Comparison of ENCODE assay signal across 24 mouse cellular contexts in the genomic region with DNA sequence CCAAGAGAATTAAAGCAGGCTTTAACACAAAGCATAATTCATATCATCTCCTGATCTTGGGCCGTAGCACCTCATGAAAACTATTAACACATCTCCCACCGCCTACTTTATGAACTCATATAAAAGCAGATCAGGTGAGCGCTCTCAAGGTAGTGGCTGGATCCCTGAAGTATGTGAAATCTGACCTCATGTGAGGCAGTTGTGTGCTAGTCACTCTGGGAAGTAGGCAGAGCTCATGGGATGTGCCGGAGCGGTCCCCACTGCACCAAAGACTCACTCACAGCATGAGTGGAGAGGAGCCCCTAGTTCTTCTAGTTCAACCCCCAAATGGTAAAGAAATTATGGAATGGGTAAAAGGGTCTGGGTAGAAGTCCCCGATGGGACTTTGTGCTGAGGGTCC.
DNase-seq lines count a peak whose midpoint lies in the region; ATAC-seq and TF ChIP-seq lines count a peak whose summit lies in the region.
"Had no signal": no experiment of that assay in that cellular context is flagged by ENCODE, and none has a peak within 500 bp of the region (broad histone marks: within the 10 kb centered on the region; RNA-seq: fewer than 3 reads in every experiment).

No protein-coding gene starts in this region.

- peaks cover 31% of the 10 kb centered on the region for H3K4me1 ChIP-seq in lung, embryonic 14.5 days (ENCODE audit: insufficient read depth)
- H3K4me1 ChIP-seq in lung, postnatal 0 days (ENCODE audit: insufficient read depth, low read depth, low read length), result no peaks in the 10 kb centered on the region
- H3K4me1 ChIP-seq in embryonic facial prominence, embryonic 14.5 days (ENCODE audit: control insufficient read depth, insufficient read depth, low read length), result peaks cover 14% of the 10 kb centered on the region
- peaks cover 91% of the 10 kb centered on the region for H3K4me1 ChIP-seq in limb, embryonic 10.5 days
- H3K4me1 ChIP-seq in limb, embryonic 13.5 days, result peaks cover 76% of the 10 kb centered on the region

- TF ChIP-seq CTCF in lung, embryonic 14.5 days (IDR thresholded peaks at IDR 0.05; ENCODE audit: low read depth), result no peak
- TF ChIP-seq CTCF in lung, postnatal 0 days (IDR thresholded peaks at IDR 0.05), result no peak

- no peak for TF ChIP-seq EP300 in lung, postnatal 0 days (IDR thresholded peaks at IDR 0.05)

- H3K9me3 ChIP-seq in lung, embryonic 14.5 days (ENCODE audit: low read depth, low read length), result no peaks in the 10 kb centered on the region
- H3K9me3 ChIP-seq in lung, postnatal 0 days (ENCODE audit: low read length), result no peaks in the 10 kb centered on the region
- no peaks in the 10 kb centered on the region for H3K9me3 ChIP-seq in embryonic facial prominence, embryonic 14.5 days (ENCODE audit: control insufficient read depth, low read length)
- H3K9me3 ChIP-seq in limb, embryonic 10.5 days (replicated peaks), result no peaks in the 10 kb centered on the region
- no peaks in the 10 kb centered on the region for H3K9me3 ChIP-seq in limb, embryonic 13.5 days
- H3K9me3 ChIP-seq: embryonic facial prominence, embryonic 13.5 days; forebrain, embryonic 10.5 days; forebrain, embryonic 13.5 days; hindbrain, embryonic 13.5 days had no signal

- WGBS in lung, embryonic 14.5 days, result 62% methylated on average over 6 of the region's 6 CpGs
- 54% methylated on average over 6 of the region's 6 CpGs for WGBS in lung, postnatal 0 days
- WGBS in embryonic facial prominence, embryonic 14.5 days, result 75% methylated on average over 6 of the region's 6 CpGs
- 59% methylated on average over 6 of the region's 6 CpGs for WGBS in limb, embryonic 10.5 days
- WGBS in limb, embryonic 13.5 days, result 23% methylated on average over 6 of the region's 6 CpGs

- no peak for DNase-seq in lung, embryonic 14.5 days
- DNase-seq in lung, postnatal 0 days (ENCODE audit: low spot score), result no peak
- DNase-seq in embryonic facial prominence, embryonic 14.5 days (ENCODE audit: low spot score), result no peak
- no peak for DNase-seq in limb, embryonic 10.5 days (ENCODE audit: low spot score)
- no peak for DNase-seq in kidney, adult 8-10 months
- DNase-seq in left cerebral cortex, adult 8-10 months (ENCODE audit: low spot score in 2 of 2), result no peak
- no peak for DNase-seq in cerebellum, postnatal 14 days
- DNase-seq: adrenal gland, adult 8-10 months; adrenal gland, postnatal 25 days; cerebellum, adult 18-20 months; cerebellum, adult 9-10 months; cerebellum, postnatal 25 days; gastrocnemius, adult 2 months; gastrocnemius, postnatal 14 days; heart, adult 11 months had no signal

- ATAC-seq in lung, embryonic 14.5 days (ENCODE audit: insufficient read depth), result no peak
- ATAC-seq in lung, postnatal 0 days, result no peak
- ATAC-seq in embryonic facial prominence, embryonic 14.5 days (ENCODE audit: low read depth), result peak; percentile 45; the same call in 1 of the 2 replicates
- ATAC-seq in limb, embryonic 13.5 days (ENCODE audit: low FRiP score, low read depth), result peak; percentile 51; the same call in 1 of the 2 replicates
- ATAC-seq: CD4-positive, CD25-positive, alpha-beta regulatory T cell, adult 4 months; forebrain, embryonic 13.5 days; forebrain, embryonic 16.5 days; hindbrain, postnatal 0 days had no signal

- no peaks in the 10 kb centered on the region for H3K36me3 ChIP-seq in lung, embryonic 14.5 days (ENCODE audit: insufficient read depth)
- no peaks in the 10 kb centered on the region for H3K36me3 ChIP-seq in lung, postnatal 0 days (ENCODE audit: insufficient read depth, low read length)
- no peaks in the 10 kb centered on the region for H3K36me3 ChIP-seq in embryonic facial prominence, embryonic 14.5 days (ENCODE audit: control insufficient read depth, insufficient read depth, low read length)
- no peaks in the 10 kb centered on the region for H3K36me3 ChIP-seq in limb, embryonic 10.5 days
- H3K36me3 ChIP-seq in limb, embryonic 13.5 days, result no peaks in the 10 kb centered on the region
- H3K36me3 ChIP-seq: embryonic facial prominence, embryonic 13.5 days; forebrain, embryonic 10.5 days; hindbrain, embryonic 13.5 days had no signal

- H3K9ac ChIP-seq in lung, embryonic 14.5 days, result no peak overlapping the region
- H3K9ac ChIP-seq in lung, postnatal 0 days (replicated peaks; ENCODE audit: low read depth), result no peak overlapping the region
- H3K9ac ChIP-seq in embryonic facial prominence, embryonic 14.5 days (ENCODE audit: low read depth, low read length), result no peak overlapping the region
- H3K9ac ChIP-seq in limb, embryonic 13.5 days, result no peak overlapping the region
- H3K9ac ChIP-seq: embryonic facial prominence, embryonic 13.5 days; forebrain, embryonic 13.5 days; hindbrain, embryonic 13.5 days had no signal

- H3K4me3 ChIP-seq in lung, embryonic 14.5 days (ENCODE audit: low read depth, low read length), result no peak overlapping the region
- H3K4me3 ChIP-seq in lung, postnatal 0 days (ENCODE audit: low read depth, low read length), result no peak overlapping the region
- no peak overlapping the region for H3K4me3 ChIP-seq in embryonic facial prominence, embryonic 14.5 days (ENCODE audit: low read depth, low read length)
- H3K4me3 ChIP-seq in limb, embryonic 10.5 days, result no peak overlapping the region
- H3K4me3 ChIP-seq in limb, embryonic 13.5 days, result no peak overlapping the region
- H3K4me3 ChIP-seq: embryonic facial prominence, embryonic 13.5 days; forebrain, embryonic 10.5 days; forebrain, embryonic 13.5 days; gastrocnemius, adult 2 months; hindbrain, embryonic 13.5 days had no signal

- H3K27me3 ChIP-seq in lung, embryonic 14.5 days (ENCODE audit: insufficient read depth, low read length), result no peaks in the 10 kb centered on the region
- no peaks in the 10 kb centered on the region for H3K27me3 ChIP-seq in lung, postnatal 0 days (replicated peaks; ENCODE audit: insufficient read depth, low read length)
- H3K27me3 ChIP-seq in embryonic facial prominence, embryonic 14.5 days (replicated peaks; ENCODE audit: control insufficient read depth, insufficient read depth, low read length), result no peaks in the 10 kb centered on the region
- H3K27me3 ChIP-seq in limb, embryonic 10.5 days (ENCODE audit: low read depth, poor library complexity, severe bottlenecking), result no peaks in the 10 kb centered on the region
- peaks cover 37% of the 10 kb centered on the region for H3K27me3 ChIP-seq in limb, embryonic 13.5 days
- H3K27me3 ChIP-seq: embryonic facial prominence, embryonic 13.5 days; hindbrain, embryonic 13.5 days had no signal

- H3K4me2 ChIP-seq in lung, embryonic 14.5 days, result no peak overlapping the region
- H3K4me2 ChIP-seq in lung, postnatal 0 days (replicated peaks; ENCODE audit: low read depth, low read length), result no peak overlapping the region
- H3K4me2 ChIP-seq in embryonic facial prominence, embryonic 14.5 days (ENCODE audit: low read depth, low read length), result no peak overlapping the region
- no peak overlapping the region for H3K4me2 ChIP-seq in limb, embryonic 13.5 days (replicated peaks)
- H3K4me2 ChIP-seq: embryonic facial prominence, embryonic 13.5 days; forebrain, embryonic 13.5 days; heart, embryonic 11.5 days; hindbrain, embryonic 13.5 days had no signal

- H3K27ac ChIP-seq in lung, embryonic 14.5 days (ENCODE audit: low read depth), result peak overlapping the region; percentile 24; the same call in 1 of the 2 replicates
- no peak overlapping the region for H3K27ac ChIP-seq in lung, postnatal 0 days (ENCODE audit: low read length)
- no peak overlapping the region for H3K27ac ChIP-seq in embryonic facial prominence, embryonic 14.5 days (replicated peaks; ENCODE audit: low read depth, low read length)
- H3K27ac ChIP-seq in limb, embryonic 10.5 days, result peak overlapping the region; percentile 59; the same call in 1 of the 2 replicates
- H3K27ac ChIP-seq in limb, embryonic 13.5 days, result no peak overlapping the region
- H3K27ac ChIP-seq: embryonic facial prominence, embryonic 13.5 days; forebrain, embryonic 13.5 days; gastrocnemius, adult 2 months; hindbrain, embryonic 13.5 days; hindbrain, postnatal 0 days had no signal

Comparison
In these comparisons a context has a peak if more than half of its experiments do, and no peak if none do; other contexts are left out.
1. H3K27ac ChIP-seq: peak in lung, embryonic 14.5 days (single experiment) and limb, embryonic 10.5 days (single experiment); none in lung, postnatal 0 days (single experiment), embryonic facial prominence, embryonic 14.5 days (single experiment) and limb, embryonic 13.5 days (single experiment).
2. ATAC-seq: peak in embryonic facial prominence, embryonic 14.5 days (single experiment) and limb, embryonic 13.5 days (single experiment); none in lung, embryonic 14.5 days (single experiment) and lung, postnatal 0 days (single experiment).